Mouse (Mus musculus): ENCODE data around the gene Gm13275. TPM values are rescaled to one million over a fixed set of nuclear protein-coding genes. Genes with fewer than 3 reads are reported as not detected.

The Gm13275 gene
- total RNA-seq, 2 experiments from 2014 or later: not detected

Other genes with a start within 250 kb of the Gm13275 start
- not detected for gene Ifna15, start 236.2 kb upstream of the Gm13275 start, total RNA-seq (2023)
- gene Ifna14, start 222.7 kb upstream of the Gm13275 start, total RNA-seq (2023): not detected
- not detected for gene Ifna9, start 202.1 kb upstream of the Gm13275 start, total RNA-seq (2023)
- not detected for gene Ifna12, start 191.1 kb upstream of the Gm13275 start, total RNA-seq (2023)
- not detected for gene C87499, start 160.1 kb upstream of the Gm13275 start, total RNA-seq (2023)
- not detected for gene Ifna13, start 150.0 kb upstream of the Gm13275 start, total RNA-seq (2023)
- gene Ifna16, start 117.6 kb upstream of the Gm13275 start, total RNA-seq (2023): not detected
- gene Ifna2, start 110.6 kb upstream of the Gm13275 start, total RNA-seq (2023): not detected
- gene Ifnab, start 103.1 kb upstream of the Gm13275 start, total RNA-seq (2023): not detected
- gene Gm26566, start 72.7 kb upstream of the Gm13275 start, total RNA-seq (2023): under 1 TPM in 1 of 2 experiments, not detected in 1; 0.40 TPM
- gene Klhl9, start 72.0 kb upstream of the Gm13275 start, total RNA-seq (2023): 10 to 100 TPM; 51.0 to 52.2 TPM
- not detected for gene Gm13271, start 39.6 kb upstream of the Gm13275 start, total RNA-seq (2023)
- gene Gm13283, start 34.4 kb upstream of the Gm13275 start, total RNA-seq (2023): not detected
- not detected for gene Gm13290, start 20.7 kb upstream of the Gm13275 start, total RNA-seq (2023)
- gene Gm13289, start 17.6 kb upstream of the Gm13275 start, total RNA-seq (2023): not detected
- not detected for gene Gm13272, start 14.6 kb upstream of the Gm13275 start, total RNA-seq (2023)
- under 1 TPM in 1 of 2 experiments, not detected in 1; 0.70 TPM for gene Ifnz, start 12.4 kb upstream of the Gm13275 start, total RNA-seq (2023)
- not detected for gene Gm13276, start 8.8 kb upstream of the Gm13275 start, total RNA-seq (2023)
- gene Gm13277, start 5.9 kb upstream of the Gm13275 start, total RNA-seq (2023): not detected
- not detected for gene Gm13278, start 2.9 kb upstream of the Gm13275 start, total RNA-seq (2023)
- gene Gm13279, start 2.9 kb downstream of the Gm13275 start, total RNA-seq (2023): not detected
- under 1 TPM in 1 of 2 experiments, not detected in 1; 0.29 TPM for gene Gm13285, start 5.2 kb downstream of the Gm13275 start, total RNA-seq (2023)
- gene Gm13287, start 8.8 kb downstream of the Gm13275 start, total RNA-seq (2023): not detected
- not detected for gene Gm13288, start 11.0 kb downstream of the Gm13275 start, total RNA-seq (2023)
- gene Ifna7, start 21.7 kb downstream of the Gm13275 start, total RNA-seq (2023): not detected
- gene Ifna11, start 25.5 kb downstream of the Gm13275 start, total RNA-seq (2023): not detected
- not detected for gene Ifna6, start 32.9 kb downstream of the Gm13275 start, total RNA-seq (2023)
- not detected for gene Ifna5, start 41.0 kb downstream of the Gm13275 start, total RNA-seq (2023)
- gene Ifna4, start 47.4 kb downstream of the Gm13275 start, total RNA-seq (2023): not detected
- gene Ifna1, start 55.6 kb downstream of the Gm13275 start, total RNA-seq (2023): not detected
- gene Ifne, start 85.7 kb downstream of the Gm13275 start, total RNA-seq (2023): not detected